Mouse (Mus musculus) brain, adult 10 weeks (tissue): ENCODE measurements around the gene Aldh18a1. TPM values are rescaled to one million over a fixed set of nuclear protein-coding genes. Genes with fewer than 3 reads are reported as not detected.

Experiments used
- polyA plus RNA-seq: library from polyadenylated mRNA; stranded (reverse); fragments of 350-450 nt; fragmentation: Illumina TruSeq; extraction: RNeasy Lipid Tissue Mini Kit (QIAGEN cat#74804); gene quantifications from one replicate; pipeline ENCODE4 v1.2.3, GENCODE M21; 2015; ENCODE audit warnings: low read depth, low replicate concordance

Gene Aldh18a1
- 18.8 TPM for polyA plus RNA-seq

DNA sequence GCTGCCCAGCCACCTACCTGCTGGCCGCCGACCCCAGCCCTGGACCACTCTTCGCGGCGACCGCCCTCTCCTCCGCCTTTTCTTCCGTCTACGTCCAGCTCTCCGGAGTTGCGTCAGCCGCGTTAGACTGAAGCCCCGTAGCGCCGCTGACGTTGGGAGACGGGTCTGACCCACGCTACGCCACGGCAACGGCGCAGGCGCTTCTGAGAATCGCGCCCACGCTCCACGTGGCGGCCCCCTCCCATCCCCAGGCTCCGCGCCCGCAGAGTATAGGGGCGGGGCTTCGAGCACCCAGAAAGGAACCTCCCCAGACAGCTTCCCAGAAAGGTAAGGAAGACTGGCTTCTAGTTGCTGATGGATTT, at the start of gene Aldh18a1:
TSS of gene Aldh18a1 (minus strand) at position 171 of the 362 bp plus-strand sequence.

DNA sequence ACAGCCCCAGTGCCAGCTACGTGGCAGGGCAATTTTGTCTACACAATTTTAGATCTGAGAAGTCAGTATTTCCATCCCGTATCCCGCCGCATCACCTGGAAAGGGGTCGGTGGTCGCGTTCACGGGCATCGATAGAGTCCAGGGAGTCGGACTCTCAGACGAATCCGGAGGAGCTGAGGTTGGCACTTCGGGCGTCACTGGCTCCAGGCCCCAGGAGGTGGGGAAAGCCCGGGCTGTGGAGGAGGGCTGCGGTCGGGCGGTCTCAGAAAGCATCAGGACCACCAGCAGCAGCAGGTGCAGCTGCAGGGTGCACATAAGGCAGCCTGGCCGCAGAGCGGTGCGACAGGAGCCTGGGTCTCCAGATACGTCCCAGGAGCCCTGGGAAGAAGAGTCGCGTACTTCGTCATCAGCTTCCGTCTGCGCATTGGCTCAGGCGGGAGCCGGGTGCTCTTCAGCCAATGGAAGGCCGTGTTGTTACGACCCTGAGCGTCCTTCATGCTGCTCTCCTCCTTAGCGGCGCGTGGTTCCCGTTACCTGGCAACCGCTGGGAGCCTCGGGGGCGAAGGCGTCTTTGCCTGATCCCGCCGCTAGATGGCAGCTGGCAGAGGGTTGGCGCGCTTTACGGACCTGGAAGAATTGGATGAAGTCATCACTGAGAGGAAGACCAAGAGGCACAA, 23.7 kb upstream of the Aldh18a1 start, which contains the start of the genes Tctn3 and Entpd1:
TSS of gene Tctn3 (minus strand) at position 404 of the 677 bp plus-strand sequence.
TSS of gene Entpd1 (plus strand) at position 537 of the 677 bp plus-strand sequence.

DNA sequence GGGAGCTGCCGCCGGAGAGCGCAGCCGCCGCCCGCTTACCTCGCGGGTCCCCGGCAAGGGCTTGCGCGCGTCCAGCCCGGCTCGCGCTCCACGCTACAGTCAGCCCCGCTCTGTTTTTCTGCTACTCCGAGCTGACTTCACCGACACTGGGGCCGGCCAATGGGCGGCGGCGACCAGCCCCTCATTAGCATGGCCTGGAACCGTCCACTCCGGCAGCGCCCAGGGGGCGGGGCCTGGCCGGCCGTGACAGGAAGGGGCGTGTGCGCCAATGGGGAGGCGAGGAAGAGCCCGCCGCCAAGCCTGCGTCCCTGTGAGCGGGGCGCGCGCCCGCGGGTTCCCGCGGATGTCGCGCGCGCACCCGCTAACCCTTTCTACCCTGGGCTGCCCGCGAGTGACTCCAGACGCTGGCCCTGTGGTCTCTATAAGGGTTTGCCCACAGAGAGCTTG, 74.6 kb downstream of the Aldh18a1 start, which contains the start of gene Sorbs1:
TSS of gene Sorbs1 (minus strand) at position 148 of the 447 bp plus-strand sequence.

Other genes with a start within 250 kb of the Aldh18a1 start
- 92.4 TPM for gene Sorbs1, start 74.7 kb downstream of the Aldh18a1 start, polyA plus RNA-seq
- 23.4 TPM for gene Tctn3, start 23.8 kb upstream of the Aldh18a1 start, polyA plus RNA-seq
- 10.7 TPM for gene Entpd1, start 23.9 kb upstream of the Aldh18a1 start, polyA plus RNA-seq
- not detected for gene Cc2d2b, start 160.3 kb upstream of the Aldh18a1 start, polyA plus RNA-seq
- gene Ccnj, start 242.8 kb upstream of the Aldh18a1 start, polyA plus RNA-seq = 6.5 TPM